In the genomic region with DNA sequence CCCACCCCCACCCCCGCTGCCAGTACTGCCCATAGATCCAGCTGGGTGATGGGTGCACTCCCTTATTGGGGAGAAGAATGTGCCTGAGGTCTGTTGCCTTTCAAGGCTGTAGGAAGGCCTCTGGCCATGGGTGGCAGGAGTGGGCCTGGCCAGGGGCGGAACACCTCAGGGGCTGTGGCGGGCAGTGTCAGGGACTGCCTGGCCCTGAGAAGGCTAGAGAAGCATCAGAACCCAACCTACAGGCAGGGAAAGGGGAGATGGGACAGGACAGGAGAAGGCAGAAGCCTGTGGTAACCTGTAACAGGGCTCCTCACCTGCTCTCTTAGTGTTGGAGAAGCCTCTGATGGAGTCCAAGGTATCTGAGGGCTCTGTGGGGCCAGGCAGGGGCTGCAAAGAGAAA, we compare ENCODE assay signal across 23 mouse cellular contexts. TPM values are rescaled to one million over a fixed set of nuclear protein-coding genes. Genes with fewer than 3 reads are reported as not detected.
DNase-seq lines count a peak whose midpoint lies in the region; ATAC-seq and TF ChIP-seq lines count a peak whose summit lies in the region.
"Had no signal": no experiment of that assay in that cellular context is flagged by ENCODE, and none has a peak within 500 bp of the region (broad histone marks: within the 10 kb centered on the region; RNA-seq: fewer than 3 reads in every experiment).

No protein-coding gene starts in this region.

- H3K4me2 ChIP-seq in intestine, postnatal 0 days (replicated peaks; ENCODE audit: low read depth) = no peak overlapping the region
- no peak overlapping the region for H3K4me2 ChIP-seq in intestine, embryonic 16.5 days (ENCODE audit: low read depth, low read length)
- no peak overlapping the region for H3K4me2 ChIP-seq in stomach, postnatal 0 days (replicated peaks; ENCODE audit: low read depth)
- H3K4me2 ChIP-seq: embryonic facial prominence, embryonic 13.5 days; embryonic facial prominence, embryonic 15.5 days; forebrain, embryonic 12.5 days had no signal

- TF ChIP-seq EP300 in stomach, postnatal 0 days (optimal IDR thresholded peaks at IDR 0.05) = no peak

- TF ChIP-seq CTCF in gastrocnemius, adult 2 months (IDR thresholded peaks at IDR 0.05) = no peak
- peak; percentile 19; the same call in 1 of the 2 replicates for TF ChIP-seq CTCF in intestine, postnatal 0 days (IDR thresholded peaks at IDR 0.05; ENCODE audit: low read depth)
- TF ChIP-seq CTCF in small intestine, adult 2 months (IDR thresholded peaks at IDR 0.05; ENCODE audit: extremely low read depth, insufficient read length, insufficient replicate concordance, low read depth, low read length) = no peak
- TF ChIP-seq CTCF in stomach, postnatal 0 days (IDR thresholded peaks at IDR 0.05; ENCODE audit: low read depth) = 0 out of 2 replicates have a peak, but pooled peaks have one; percentile 16
- TF ChIP-seq CTCF in thymus, adult 2 months (IDR thresholded peaks at IDR 0.05; ENCODE audit: borderline replicate concordance, control insufficient read depth, extremely low read depth, insufficient read depth, low read length, poor library complexity) = no peak

- intact Hi-C loops in gastrocnemius, adult 2 months (cut with DNase I) = no loop called here

- TF ChIP-seq POLR2A in small intestine, adult 2 months (IDR thresholded peaks at IDR 0.05; ENCODE audit: low read depth, low read length) = no peak
- TF ChIP-seq POLR2A in thymus, adult 2 months (IDR thresholded peaks at IDR 0.05; ENCODE audit: control insufficient read depth, extremely low read depth, insufficient read depth, low read length, poor library complexity) = no peak

- H3K36me3 ChIP-seq in intestine, postnatal 0 days (ENCODE audit: control insufficient read depth, insufficient read depth) = peaks cover 81% of the 10 kb centered on the region
- H3K36me3 ChIP-seq in intestine, embryonic 16.5 days (ENCODE audit: control insufficient read depth, insufficient read depth, low read length) = peaks cover 29% of the 10 kb centered on the region
- H3K36me3 ChIP-seq in small intestine, adult 2 months (ENCODE audit: control insufficient read depth, insufficient read depth, low read length) = peaks cover 59% of the 10 kb centered on the region
- peaks cover 38% of the 10 kb centered on the region for H3K36me3 ChIP-seq in stomach, postnatal 0 days (ENCODE audit: control insufficient read depth, insufficient read depth, low read length)
- peaks cover 10% of the 10 kb centered on the region; the same call in 1 of the 2 replicates for H3K36me3 ChIP-seq in thymus, adult 2 months (ENCODE audit: control insufficient read depth, insufficient read depth, low read length)

- ATAC-seq in intestine, postnatal 0 days = no peak
- ATAC-seq in intestine, embryonic 16.5 days = no peak
- no peak for ATAC-seq in stomach, postnatal 0 days (ENCODE audit: low FRiP score, low TSS enrichment)
- ATAC-seq: forebrain, embryonic 14.5 days; forebrain, embryonic 16.5 days had no signal

- no peaks in the 10 kb centered on the region; the same call in 1 of the 2 replicates for H3K4me1 ChIP-seq in intestine, postnatal 0 days (replicated peaks; ENCODE audit: control insufficient read depth, insufficient read depth, low read length)
- H3K4me1 ChIP-seq in intestine, embryonic 16.5 days (ENCODE audit: control insufficient read depth, insufficient read depth, low read length) = peaks cover 4% of the 10 kb centered on the region
- H3K4me1 ChIP-seq in small intestine, adult 2 months (ENCODE audit: control insufficient read depth, insufficient read depth, insufficient read length, low read length) = peaks cover 4% of the 10 kb centered on the region; the same call in 1 of the 2 replicates
- H3K4me1 ChIP-seq in stomach, postnatal 0 days (replicated peaks; ENCODE audit: control insufficient read depth, insufficient read depth) = peaks cover 2% of the 10 kb centered on the region; the same call in 1 of the 2 replicates
- H3K4me1 ChIP-seq in thymus, adult 2 months (replicated peaks; ENCODE audit: control insufficient read depth, insufficient read depth, low read length) = peaks cover 1% of the 10 kb centered on the region

- WGBS in intestine, postnatal 0 days = 94% methylated on average over 3 of the region's 3 CpGs
- 89% methylated on average over 3 of the region's 3 CpGs for WGBS in intestine, embryonic 16.5 days
- 83% methylated on average over 3 of the region's 3 CpGs for WGBS in small intestine, adult 2 months
- 83% methylated on average over 3 of the region's 3 CpGs for WGBS in stomach, postnatal 0 days
- WGBS in thymus, adult 2 months = 95% methylated on average over 3 of the region's 3 CpGs

- H3K4me3 ChIP-seq in gastrocnemius, adult 2 months = peak overlapping the region; percentile 18; the same call in 1 of the 2 replicates
- no peak overlapping the region for H3K4me3 ChIP-seq in intestine, postnatal 0 days (ENCODE audit: low read depth, low read length)
- H3K4me3 ChIP-seq in intestine, embryonic 16.5 days (ENCODE audit: low read length) = no peak overlapping the region
- H3K4me3 ChIP-seq in small intestine, adult 2 months (ENCODE audit: low read depth, low read length) = peak overlapping the region; percentile 19; the same call in 1 of the 2 replicates
- no peak overlapping the region for H3K4me3 ChIP-seq in stomach, postnatal 0 days (ENCODE audit: low read depth, low read length)
- H3K4me3 ChIP-seq in thymus, adult 2 months (ENCODE audit: control insufficient read depth, insufficient read depth, low read length) = no peak overlapping the region
- H3K4me3 ChIP-seq: embryonic facial prominence, embryonic 13.5 days; embryonic facial prominence, embryonic 15.5 days; erythroblast, embryonic 14.5 days; forebrain, embryonic 10.5 days had no signal

- DNase-seq in gastrocnemius, adult 2 months = peak; percentile 19
- no peak for DNase-seq in gastrocnemius, postnatal 4 days (ENCODE audit: low spot score in 2 of 2)
- no peak for DNase-seq in stomach, postnatal 0 days (ENCODE audit: low spot score)
- DNase-seq in thymus, adult 2 months = no peak
- DNase-seq: adrenal gland, adult 2 months; adrenal gland, postnatal 10 days; adrenal gland, postnatal 25 days; cerebellum, adult 11 months; cerebellum, postnatal 14 days; cerebellum, postnatal 36 days; embryo, embryonic 11 days had no signal

- H3K27me3 ChIP-seq in intestine, postnatal 0 days (replicated peaks; ENCODE audit: control insufficient read depth, insufficient read depth, low read length) = no peaks in the 10 kb centered on the region
- no peaks in the 10 kb centered on the region for H3K27me3 ChIP-seq in intestine, embryonic 16.5 days (replicated peaks; ENCODE audit: control insufficient read depth, insufficient read depth, low read length)
- H3K27me3 ChIP-seq in small intestine, adult 2 months (ENCODE audit: control insufficient read depth, insufficient read depth, low read length) = no peaks in the 10 kb centered on the region
- H3K27me3 ChIP-seq in stomach, postnatal 0 days (ENCODE audit: control insufficient read depth, insufficient read depth, low read length) = no peaks in the 10 kb centered on the region
- no peaks in the 10 kb centered on the region for H3K27me3 ChIP-seq in thymus, adult 2 months (ENCODE audit: control insufficient read depth, insufficient read depth, low read length)
- H3K27me3 ChIP-seq: embryonic facial prominence, embryonic 13.5 days; embryonic facial prominence, embryonic 15.5 days; forebrain, embryonic 12.5 days had no signal

- no peak overlapping the region for H3K9ac ChIP-seq in intestine, postnatal 0 days (ENCODE audit: low read depth, low read length)
- H3K9ac ChIP-seq in intestine, embryonic 16.5 days (ENCODE audit: low read depth, low read length) = no peak overlapping the region
- H3K9ac ChIP-seq in stomach, postnatal 0 days (ENCODE audit: low read length) = peak overlapping the region; percentile 48
- H3K9ac ChIP-seq: embryonic facial prominence, embryonic 13.5 days; embryonic facial prominence, embryonic 15.5 days; forebrain, embryonic 12.5 days had no signal

- no peaks in the 10 kb centered on the region for H3K9me3 ChIP-seq in intestine, postnatal 0 days (ENCODE audit: control insufficient read depth)
- H3K9me3 ChIP-seq in intestine, embryonic 16.5 days (ENCODE audit: control insufficient read depth, low read length) = no peaks in the 10 kb centered on the region
- no peaks in the 10 kb centered on the region for H3K9me3 ChIP-seq in stomach, postnatal 0 days (ENCODE audit: control insufficient read depth, low read length)
- H3K9me3 ChIP-seq: embryonic facial prominence, embryonic 13.5 days; embryonic facial prominence, embryonic 15.5 days; forebrain, embryonic 10.5 days; forebrain, embryonic 12.5 days had no signal

- peak overlapping the region; percentile 43; the same call in 1 of the 2 replicates for H3K27ac ChIP-seq in gastrocnemius, adult 2 months
- H3K27ac ChIP-seq in intestine, postnatal 0 days (ENCODE audit: low read depth, low read length) = peak overlapping the region; percentile 50; the same call in 1 of the 2 replicates
- no peak overlapping the region for H3K27ac ChIP-seq in intestine, embryonic 16.5 days (ENCODE audit: low read length)
- H3K27ac ChIP-seq in small intestine, adult 2 months (ENCODE audit: insufficient read depth, low read depth, low read length) = 0 out of 2 replicates have a peak overlapping the region, but pooled peaks have one; percentile 28
- H3K27ac ChIP-seq in stomach, postnatal 0 days (replicated peaks) = peak overlapping the region; percentile 80
- no peak overlapping the region for H3K27ac ChIP-seq in thymus, adult 2 months (ENCODE audit: control insufficient read depth, insufficient read depth, low read length)
- H3K27ac ChIP-seq: embryonic facial prominence, embryonic 13.5 days; embryonic facial prominence, embryonic 15.5 days; forebrain, embryonic 10.5 days; forebrain, embryonic 12.5 days had no signal

RNA-seq across cellular contexts. Expression of gene Smtn, which starts 9.7 kb away (rescaled TPM):
- 100 to 1,000 TPM in 1 of 2 experiments, 10 to 100 TPM in 1; 70.3 to 119 TPM for total RNA-seq in gastrocnemius, adult 2 months (2021)
- total RNA-seq in gastrocnemius, postnatal 4 days (2021) = 100 to 1,000 TPM; 283 to 313 TPM
- 75.1 and 82.9 TPM in 2 replicates for polyA plus RNA-seq in intestine, postnatal 0 days (2015; fragmentation: Nextera tagmentation; extraction: Ambion mirVana)
- polyA plus RNA-seq in intestine, embryonic 16.5 days (2015; fragmentation: Nextera tagmentation; extraction: Ambion mirVana) = 78.2 and 80.1 TPM in 2 replicates
- 46.4 and 54.0 TPM in 2 replicates for polyA plus RNA-seq in small intestine, adult 2 months (2012; rRNA removed)
- polyA plus RNA-seq in stomach, postnatal 0 days (2015; fragmentation: Nextera tagmentation; extraction: Ambion mirVana) = 103 TPM in 2 replicates
- polyA plus RNA-seq in thymus, adult 2 months (2012; rRNA removed) = 20.8 and 21.2 TPM in 2 replicates

RNA-seq across cellular contexts. Expression of gene Selenom, which starts 16.2 kb away (rescaled TPM):
- total RNA-seq in gastrocnemius, adult 2 months (2021) = 10 to 100 TPM; 11.6 to 17.5 TPM
- 10 to 100 TPM; 85.5 to 88.7 TPM for total RNA-seq in gastrocnemius, postnatal 4 days (2021)
- polyA plus RNA-seq in intestine, postnatal 0 days (2015; fragmentation: Nextera tagmentation; extraction: Ambion mirVana) = 283 and 284 TPM in 2 replicates
- polyA plus RNA-seq in intestine, embryonic 16.5 days (2015; fragmentation: Nextera tagmentation; extraction: Ambion mirVana) = 182 and 185 TPM in 2 replicates
- polyA plus RNA-seq in small intestine, adult 2 months (2012; rRNA removed) = 107 and 174 TPM in 2 replicates
- polyA plus RNA-seq in stomach, postnatal 0 days (2015; fragmentation: Nextera tagmentation; extraction: Ambion mirVana) = 179 and 191 TPM in 2 replicates
- polyA plus RNA-seq in thymus, adult 2 months (2012; rRNA removed) = 24.5 and 40.8 TPM in 2 replicates

RNA-seq across cellular contexts. Expression of gene Inpp5j, which starts 26.1 kb away (rescaled TPM):
- total RNA-seq in gastrocnemius, adult 2 months (2021) = 1 to 10 TPM; 2.3 to 5.7 TPM
- total RNA-seq in gastrocnemius, postnatal 4 days (2021) = 1 to 10 TPM in 1 of 2 experiments, under 1 TPM in 1; 0.65 to 1.5 TPM
- polyA plus RNA-seq in intestine, postnatal 0 days (2015; fragmentation: Nextera tagmentation; extraction: Ambion mirVana) = 6.8 and 6.9 TPM in 2 replicates
- polyA plus RNA-seq in intestine, embryonic 16.5 days (2015; fragmentation: Nextera tagmentation; extraction: Ambion mirVana) = 5.6 and 5.9 TPM in 2 replicates
- polyA plus RNA-seq in small intestine, adult 2 months (2012; rRNA removed) = 12.9 and 22.5 TPM in 2 replicates
- 2.4 and 2.7 TPM in 2 replicates for polyA plus RNA-seq in stomach, postnatal 0 days (2015; fragmentation: Nextera tagmentation; extraction: Ambion mirVana)
- 2.2 and 3.2 TPM in 2 replicates for polyA plus RNA-seq in thymus, adult 2 months (2012; rRNA removed)
- total RNA-seq: common myeloid progenitor, adult 5-6 weeks had no signal
- polyA plus RNA-seq: erythroblast, embryonic 14.5 days had no signal

RNA-seq across cellular contexts. Expression of gene Pla2g3, which starts 42.6 kb away (rescaled TPM):
- total RNA-seq in gastrocnemius, adult 2 months (2021) = not detected
- total RNA-seq in gastrocnemius, postnatal 4 days (2021) = under 1 TPM in 1 of 2 experiments, not detected in 1; 0.10 TPM
- polyA plus RNA-seq in intestine, postnatal 0 days (2015; fragmentation: Nextera tagmentation; extraction: Ambion mirVana) = 0.17 and 0.30 TPM in 2 replicates
- polyA plus RNA-seq in intestine, embryonic 16.5 days (2015; fragmentation: Nextera tagmentation; extraction: Ambion mirVana) = 0.33 and 0.43 TPM in 2 replicates
- 0.18 and 0.48 TPM in 2 replicates for polyA plus RNA-seq in small intestine, adult 2 months (2012; rRNA removed)
- 9.4 and 11.0 TPM in 2 replicates for polyA plus RNA-seq in stomach, postnatal 0 days (2015; fragmentation: Nextera tagmentation; extraction: Ambion mirVana)
- polyA plus RNA-seq in thymus, adult 2 months (2012; rRNA removed) = 1.6 and 1.9 TPM in 2 replicates
- total RNA-seq: common myeloid progenitor, adult 5-6 weeks; ES-E14 had no signal
- polyA plus RNA-seq: erythroblast, embryonic 14.5 days had no signal

Comparison
In these comparisons a context has a peak if more than half of its experiments do, and no peak if none do; other contexts are left out.
1. H3K27ac ChIP-seq: peak in gastrocnemius, adult 2 months (single experiment), intestine, postnatal 0 days (single experiment), small intestine, adult 2 months (single experiment) and stomach, postnatal 0 days (single experiment); none in intestine, embryonic 16.5 days (single experiment) and thymus, adult 2 months (single experiment).
2. H3K4me3 ChIP-seq: peak in gastrocnemius, adult 2 months (single experiment) and small intestine, adult 2 months (single experiment); none in intestine, postnatal 0 days (single experiment), intestine, embryonic 16.5 days (single experiment), stomach, postnatal 0 days (single experiment) and thymus, adult 2 months (single experiment).
3. CTCF ChIP-seq: peak in intestine, postnatal 0 days (single experiment) and stomach, postnatal 0 days (single experiment); none in gastrocnemius, adult 2 months (single experiment), small intestine, adult 2 months (single experiment) and thymus, adult 2 months (single experiment).